Mouse (Mus musculus) hindlimb bud, embryonic 11.5 days (tissue): ENCODE data around the gene Hes2.

Source experiments
- DNase-seq: peaks from one replicate; pipeline ENCODE4 v3.0.0-alpha.2; 2012; ENCODE audit warnings: low read depth, low spot score; ENCODE audit errors: extremely low spot score

The Hes2 gene

DNA sequence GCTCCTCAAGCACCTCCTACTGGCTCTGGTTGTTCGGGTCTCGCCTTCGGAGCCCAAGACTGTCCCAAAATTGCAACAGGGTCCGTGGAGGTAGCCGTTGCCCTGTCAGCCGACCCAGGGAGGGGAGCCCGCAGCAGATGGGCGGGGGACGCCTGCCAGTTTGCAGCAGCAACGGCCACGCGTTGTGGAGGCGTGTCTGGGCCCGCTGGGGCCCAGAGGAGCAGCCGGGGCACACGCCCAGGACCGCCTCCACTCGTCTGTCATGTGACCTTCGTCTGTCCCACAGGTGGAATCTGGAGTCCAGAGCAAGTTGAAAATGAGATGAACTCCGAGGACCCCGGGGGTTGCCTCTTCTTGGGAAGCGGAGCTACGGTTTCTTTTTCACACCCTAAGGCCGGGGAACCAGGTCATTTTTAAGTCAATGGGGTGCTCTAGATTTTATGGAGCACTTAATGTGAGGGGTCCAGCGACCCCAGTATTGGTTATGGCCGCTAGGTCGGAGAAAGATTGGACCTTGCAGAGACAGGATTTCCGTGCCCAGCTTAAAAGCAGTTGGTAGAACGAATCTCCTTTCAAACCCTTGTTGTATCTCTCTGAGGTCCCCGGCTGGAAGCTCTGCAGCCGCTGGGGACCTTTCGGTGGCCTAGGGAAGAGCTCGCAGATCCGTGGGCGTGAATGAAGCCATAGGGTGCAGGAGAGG, at the start of gene Hes2:
Hes2 (plus strand) TSS at position 283 of the 700 bp plus-strand sequence.
- no peak for DNase-seq

DNA sequence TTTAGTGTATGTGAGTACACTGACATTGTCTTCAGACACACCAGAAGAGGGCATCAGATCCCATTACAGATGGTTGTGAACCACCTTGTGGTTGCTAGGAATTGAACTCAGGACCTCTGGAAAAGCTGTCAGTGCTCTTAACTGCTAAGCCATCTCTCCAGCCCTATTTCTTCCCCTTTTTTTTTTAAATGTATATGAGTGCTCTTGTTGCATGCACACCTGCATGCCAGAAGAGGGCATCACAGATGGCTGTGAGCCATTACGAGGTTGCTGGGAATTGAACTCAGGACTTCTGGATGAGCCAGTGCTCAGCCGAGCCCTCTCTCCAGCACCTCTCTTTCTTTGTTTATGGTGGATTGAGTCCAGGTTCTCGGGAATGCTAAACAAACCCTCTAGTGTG, 49.2 kb upstream of the Hes2 start:
- no peak for DNase-seq

DNA sequence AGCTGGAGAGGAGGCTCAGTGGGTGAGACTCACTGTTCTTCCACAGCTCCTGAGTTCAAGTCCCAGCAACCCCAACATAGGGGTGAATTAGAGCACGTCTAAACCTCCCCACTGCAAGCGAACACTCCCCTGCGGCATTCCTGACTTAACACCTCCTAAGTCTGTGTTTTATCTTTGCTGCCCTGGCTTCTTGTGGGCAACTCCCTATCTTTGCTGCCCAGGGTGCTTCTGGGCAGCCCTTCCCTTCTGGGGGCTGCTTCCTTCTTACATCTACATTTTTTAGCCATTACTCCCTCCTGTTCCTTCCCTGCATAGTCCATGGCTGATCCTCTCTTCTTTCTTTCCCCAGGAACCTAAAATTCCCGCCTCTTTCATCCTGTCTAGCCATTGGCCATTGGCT, 48.0 kb upstream of the Hes2 start:
- no peak for DNase-seq

DNA sequence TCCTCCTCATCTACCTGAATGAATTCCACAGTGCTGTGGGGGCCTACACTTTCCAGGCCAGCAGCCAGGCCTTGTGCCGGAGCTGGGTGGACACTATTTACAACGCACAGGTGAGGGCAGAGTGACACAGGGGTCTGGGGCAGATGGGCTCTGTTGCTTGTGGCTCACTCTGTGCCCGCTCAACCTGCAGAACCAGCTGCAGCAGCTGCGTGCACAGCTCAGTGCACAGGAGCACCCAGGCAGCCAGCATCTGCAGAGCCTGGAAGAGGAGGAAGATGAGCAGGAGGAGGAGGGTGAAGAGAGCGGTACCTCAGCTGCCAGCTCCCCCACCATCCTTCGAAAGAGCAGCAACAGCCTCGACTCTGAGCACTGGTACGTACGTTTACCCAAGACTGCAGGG, 46.3 kb upstream of the Hes2 start:
- no peak for DNase-seq

DNA sequence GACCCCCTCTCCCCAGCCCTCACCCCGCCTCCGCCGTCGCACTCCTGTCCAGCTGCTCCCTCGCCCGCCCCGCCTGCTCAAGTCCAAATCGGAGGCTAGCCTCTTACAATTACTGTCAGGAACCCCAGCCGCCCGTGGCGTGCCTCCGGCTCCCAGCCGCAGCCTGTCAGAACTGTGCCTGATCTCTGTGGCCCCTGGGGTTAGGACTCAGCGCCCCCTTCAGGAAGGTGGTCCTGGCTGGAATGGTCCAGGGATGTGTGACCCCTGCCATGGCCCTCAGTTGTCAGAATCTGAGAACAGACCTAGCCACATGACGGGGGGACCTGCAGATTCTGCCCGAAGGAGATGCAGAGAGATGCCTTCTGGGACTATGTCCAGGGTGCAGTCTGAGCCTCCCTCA, 44.6 kb upstream of the Hes2 start:
- no peak for DNase-seq

DNA sequence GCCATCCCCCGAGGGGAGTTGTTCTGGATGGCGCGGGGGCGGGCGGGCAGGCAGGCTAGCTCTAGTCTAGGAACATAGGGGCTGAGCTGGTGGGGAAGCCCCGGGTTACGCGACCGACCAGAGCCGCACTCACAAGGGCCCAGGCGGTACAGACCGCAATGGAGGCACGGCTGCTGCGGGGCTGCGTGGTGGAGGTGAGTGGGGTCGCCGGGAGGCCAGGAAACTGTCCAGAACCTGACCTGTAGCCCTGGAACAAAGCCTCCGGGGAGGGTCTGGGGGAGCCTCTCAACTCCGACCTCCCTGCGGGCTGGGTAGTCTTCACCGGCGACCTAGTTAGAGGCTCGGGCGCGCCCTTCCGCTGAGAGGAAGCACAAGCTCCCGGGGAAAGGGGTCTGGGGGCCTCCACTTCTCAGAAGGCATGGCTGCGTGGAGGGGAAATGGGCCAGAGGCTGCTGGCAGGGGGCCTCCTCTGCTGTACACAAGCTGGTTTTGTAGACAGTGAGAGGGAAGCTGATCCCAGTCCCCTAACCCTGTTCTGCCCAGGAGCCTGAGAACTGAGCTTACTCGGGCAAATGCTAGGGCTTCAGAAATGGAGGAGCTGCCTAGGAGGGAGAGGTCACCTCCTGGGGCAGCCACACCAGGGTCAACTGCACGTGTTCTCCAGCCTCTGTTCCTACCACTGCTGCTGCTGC, 42.6 kb upstream of the Hes2 start, which contains the start of gene Tnfrsf25:
Tnfrsf25 (plus strand) TSS at position 14 of the 692 bp plus-strand sequence.
- DNase-seq: no peak

DNA sequence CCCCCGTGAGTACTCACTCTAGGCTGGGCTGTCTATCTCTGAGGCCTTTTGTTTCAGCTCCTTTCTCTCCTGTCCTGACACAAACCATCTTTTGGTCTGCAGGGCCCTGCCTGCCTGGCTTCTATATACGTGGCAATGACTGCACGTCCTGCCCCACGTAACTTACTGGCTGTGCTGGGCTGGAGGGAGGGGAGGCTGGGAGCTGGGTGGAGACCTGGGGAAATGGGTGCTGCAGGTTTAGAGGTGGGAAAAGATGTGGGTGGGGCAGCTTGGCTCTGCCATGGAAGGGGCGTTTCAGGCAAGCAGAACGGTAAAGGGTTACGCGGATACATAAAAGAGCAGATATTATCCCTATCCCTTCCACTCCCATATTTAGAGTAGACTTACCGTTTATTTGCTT, 41.1 kb upstream of the Hes2 start:
- DNase-seq: no peak

DNA sequence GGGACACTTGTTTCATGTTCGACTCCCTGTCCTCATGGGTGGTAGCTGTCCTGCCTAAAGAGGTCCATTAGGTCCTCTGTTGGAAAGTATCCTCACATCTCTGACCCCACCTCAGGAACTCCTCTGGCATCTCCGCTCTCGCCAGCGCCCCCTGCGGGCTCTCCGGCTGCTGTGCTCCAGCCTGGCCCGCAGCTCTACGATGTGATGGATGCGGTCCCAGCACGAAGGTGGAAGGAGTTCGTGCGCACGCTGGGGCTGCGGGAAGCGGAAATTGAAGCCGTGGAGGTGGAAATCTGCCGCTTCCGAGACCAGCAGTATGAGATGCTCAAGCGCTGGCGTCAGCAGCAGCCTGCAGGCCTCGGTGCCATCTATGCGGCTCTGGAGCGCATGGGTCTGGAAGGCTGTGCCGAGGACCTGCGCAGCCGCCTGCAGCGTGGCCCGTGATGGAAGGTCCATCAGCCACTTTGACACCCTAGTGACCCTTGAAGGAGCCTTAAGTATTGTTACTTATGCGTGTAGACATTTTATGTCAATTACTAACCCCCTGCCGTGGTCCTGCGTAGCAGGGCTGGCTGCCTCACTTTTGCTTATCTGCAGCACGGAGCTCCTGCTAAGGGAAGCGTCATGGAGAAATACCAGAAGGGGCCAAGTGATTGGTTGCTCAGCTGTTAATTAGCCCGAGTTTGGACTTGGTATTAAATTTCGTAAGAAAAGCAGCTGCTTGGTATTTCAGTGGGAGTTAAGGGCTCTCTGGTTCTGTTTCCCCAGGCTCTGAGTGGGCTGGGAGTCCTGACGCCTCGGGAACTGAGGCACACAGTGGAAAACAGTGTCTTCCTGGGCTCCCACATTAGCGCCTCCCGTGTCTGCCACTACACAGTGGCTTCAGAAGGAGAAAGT, 39.0 kb upstream of the Hes2 start:
- no peak for DNase-seq

DNA sequence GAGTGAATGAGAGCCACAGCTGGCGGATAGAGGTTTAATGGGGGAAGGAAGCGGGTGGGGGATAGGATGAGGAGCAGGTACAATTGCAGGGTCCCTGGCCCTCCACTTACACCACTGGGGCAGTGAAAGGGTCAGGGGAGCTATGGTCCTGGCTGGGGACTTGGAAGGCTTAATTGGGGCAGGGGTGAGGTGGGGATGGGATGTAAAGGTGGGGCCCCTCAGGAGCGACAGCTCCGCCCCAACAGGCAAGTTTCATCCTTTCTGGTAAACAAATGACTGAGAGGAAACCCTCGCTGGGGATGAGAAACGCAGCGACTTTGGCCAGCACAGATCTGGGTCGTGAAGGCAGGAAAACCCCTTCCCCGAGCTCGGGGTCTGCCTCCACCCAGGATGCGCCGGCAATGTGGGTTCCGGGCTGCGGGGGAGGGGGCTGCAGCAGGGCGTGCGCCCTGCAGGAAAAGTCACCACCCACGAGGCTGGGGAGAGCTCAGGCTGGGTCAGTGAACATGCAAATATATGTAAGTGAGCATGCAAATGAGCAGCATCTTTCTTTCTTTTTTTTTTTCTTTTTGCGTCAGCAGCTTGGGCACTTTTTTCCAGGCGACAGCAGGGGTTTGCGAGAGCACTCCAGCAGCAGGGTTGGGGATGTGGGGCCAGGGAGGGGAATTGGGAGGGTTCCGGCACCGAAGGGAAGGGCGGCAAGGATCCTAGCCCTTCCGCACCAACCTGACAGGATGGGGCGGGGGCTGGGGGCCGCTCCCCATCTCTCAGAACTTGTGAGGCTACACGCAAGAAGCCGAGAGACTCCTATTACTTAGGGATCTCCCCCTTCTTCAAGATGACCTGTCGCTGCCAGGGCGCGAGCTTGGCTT, 38.1 kb upstream of the Hes2 start:
- DNase-seq: no peak

DNA sequence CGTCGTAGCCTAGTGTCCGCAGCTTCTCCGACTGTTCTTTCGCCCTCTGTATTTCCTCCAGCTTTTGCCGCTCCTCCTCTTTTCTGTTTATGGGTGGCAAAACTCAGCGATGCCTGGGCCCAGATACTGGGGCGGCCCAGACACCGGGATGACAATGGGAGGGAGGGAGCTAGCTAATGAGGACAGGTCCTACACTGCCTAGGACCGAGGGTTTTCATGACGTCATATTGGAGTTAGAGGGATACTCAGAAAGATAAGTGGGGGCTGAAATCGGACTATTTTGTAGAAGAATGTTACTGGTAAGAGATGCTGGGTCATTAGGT, 37.5 kb upstream of the Hes2 start:
- DNase-seq: no peak

DNA sequence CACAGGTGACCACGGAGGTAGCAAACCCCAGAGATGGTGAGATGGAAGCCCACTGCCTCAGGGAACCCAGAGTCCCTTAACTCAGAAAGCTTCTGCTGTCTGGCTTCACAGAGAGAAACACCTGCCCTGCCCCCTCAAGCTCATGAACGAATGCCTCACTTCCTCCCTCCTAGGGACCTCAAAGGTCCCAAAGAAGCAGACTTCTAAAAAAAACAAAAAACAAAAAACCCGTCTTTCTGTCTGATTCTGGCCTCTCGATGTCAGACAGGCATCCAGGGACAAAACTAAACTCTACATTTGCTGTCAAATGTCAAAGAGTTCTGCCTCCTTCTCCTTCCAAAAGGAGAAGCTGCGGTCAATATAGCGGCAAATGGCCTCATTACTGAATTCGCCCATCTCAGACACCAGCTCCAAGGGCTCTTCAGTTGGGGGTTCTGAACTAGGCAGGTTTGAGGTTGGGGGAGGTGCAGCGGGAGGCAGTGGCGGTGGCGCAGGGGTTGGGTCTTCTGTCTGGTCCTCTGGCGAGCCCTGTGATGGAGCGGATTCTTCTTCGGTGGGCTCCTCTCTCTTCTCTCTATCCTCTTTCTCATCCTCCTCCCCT, 34.2 kb upstream of the Hes2 start:
- DNase-seq: no peak

DNA sequence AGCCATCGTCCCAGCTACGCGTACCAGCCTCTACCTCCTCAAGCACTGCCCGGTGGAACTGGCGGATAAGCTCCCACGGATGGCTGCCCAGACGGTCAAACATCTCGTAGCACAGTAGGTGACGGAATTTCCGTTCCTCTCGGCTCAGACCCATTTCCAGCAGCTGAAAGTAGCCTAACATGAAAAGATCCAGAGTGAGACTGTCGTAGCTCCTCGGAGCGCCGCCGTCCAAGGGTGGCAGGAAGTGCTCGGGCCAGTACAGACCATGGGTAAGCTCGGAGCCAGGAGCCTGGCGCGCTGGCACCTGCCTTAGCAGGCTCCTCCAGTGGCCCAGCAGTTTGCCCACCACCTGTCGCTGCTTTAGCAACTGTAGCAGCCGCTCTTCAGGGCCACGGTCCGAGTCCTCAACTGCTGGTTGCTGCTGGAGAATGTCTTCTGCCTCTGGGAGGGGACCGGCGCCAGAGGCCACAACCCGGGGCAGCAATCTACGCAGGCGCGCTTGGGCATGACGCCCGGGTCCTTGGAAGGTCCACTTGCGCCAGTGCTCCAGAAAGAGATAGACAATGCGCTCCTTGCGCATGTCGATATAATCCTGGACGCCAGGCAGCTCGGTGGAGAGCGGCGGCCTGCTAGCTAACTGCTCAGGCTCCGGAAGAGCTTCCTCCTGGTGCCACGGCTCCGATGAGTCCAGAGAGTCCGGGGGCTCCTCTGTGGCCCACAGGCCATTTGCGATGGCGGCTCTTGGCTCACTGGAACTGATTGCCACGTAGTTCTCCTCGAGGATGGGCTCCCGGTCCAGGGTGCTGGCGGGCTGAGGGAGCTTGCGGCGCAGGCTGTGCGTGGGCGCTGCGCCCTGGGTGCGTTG, 33.3 kb upstream of the Hes2 start:
- DNase-seq: no peak

DNA sequence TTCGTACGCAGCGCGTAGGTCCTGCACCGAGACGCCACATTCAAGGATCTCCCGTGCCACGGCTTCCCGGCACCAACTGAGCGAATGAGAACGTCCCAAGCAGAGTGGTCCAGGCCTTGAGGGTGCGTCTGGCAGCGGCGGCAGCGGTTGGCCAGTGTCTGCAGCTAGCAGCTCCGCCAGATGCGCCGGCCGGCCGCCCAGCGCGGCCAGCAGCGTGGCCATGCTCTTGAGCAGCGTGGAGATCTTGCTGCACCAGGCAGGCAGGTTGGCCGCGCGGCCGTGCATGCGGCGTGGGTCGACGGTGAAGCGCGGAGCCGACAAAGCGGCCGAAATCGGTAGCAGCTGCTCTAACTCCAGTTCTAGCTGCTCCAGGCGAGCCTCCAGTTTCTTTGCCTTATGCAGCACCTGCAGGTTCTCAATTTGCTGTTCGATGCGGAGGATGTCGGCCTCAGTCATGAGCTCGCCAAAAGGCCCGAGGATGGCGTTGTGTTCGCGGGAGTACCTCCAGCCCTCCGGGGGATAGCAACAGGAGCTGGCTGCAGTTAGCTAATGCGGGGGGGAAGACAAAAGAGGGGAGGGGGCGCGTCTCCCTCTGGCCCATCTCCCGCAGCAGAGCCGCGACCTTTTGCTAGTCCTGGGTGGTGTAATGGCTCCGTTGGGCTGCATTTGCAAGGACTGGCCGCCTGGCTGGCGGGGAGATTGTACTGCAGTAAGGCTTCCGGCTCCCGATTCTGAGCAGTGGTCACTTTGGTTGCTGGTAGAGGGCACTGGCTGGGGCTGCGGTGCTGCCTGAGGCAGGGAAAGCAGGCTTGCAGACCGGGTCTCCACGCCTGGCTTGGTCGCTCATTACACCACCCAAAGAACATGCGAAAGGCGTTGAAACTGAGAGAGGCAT, 32.4 kb upstream of the Hes2 start:
- no peak for DNase-seq

DNA sequence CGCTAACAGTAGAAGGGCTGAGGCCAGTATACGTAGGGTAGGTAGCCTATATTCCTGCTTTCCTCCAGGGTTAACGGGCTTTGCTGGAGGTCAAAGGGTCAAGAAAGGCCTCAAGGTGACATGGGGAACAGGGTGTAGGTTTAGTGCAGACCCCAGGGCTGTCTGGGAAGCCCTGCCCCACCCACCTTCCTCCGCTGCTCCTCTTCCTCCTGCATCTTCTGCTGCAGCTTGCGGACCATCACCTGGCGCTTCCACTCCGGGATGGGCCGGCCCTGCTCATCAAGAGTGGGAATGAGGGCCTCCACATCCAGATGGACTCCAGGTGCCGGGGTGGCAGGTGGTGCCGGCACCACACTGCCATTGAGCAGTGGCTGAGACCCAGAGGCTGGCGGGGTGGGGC, 30.8 kb upstream of the Hes2 start:
- no peak for DNase-seq

DNA sequence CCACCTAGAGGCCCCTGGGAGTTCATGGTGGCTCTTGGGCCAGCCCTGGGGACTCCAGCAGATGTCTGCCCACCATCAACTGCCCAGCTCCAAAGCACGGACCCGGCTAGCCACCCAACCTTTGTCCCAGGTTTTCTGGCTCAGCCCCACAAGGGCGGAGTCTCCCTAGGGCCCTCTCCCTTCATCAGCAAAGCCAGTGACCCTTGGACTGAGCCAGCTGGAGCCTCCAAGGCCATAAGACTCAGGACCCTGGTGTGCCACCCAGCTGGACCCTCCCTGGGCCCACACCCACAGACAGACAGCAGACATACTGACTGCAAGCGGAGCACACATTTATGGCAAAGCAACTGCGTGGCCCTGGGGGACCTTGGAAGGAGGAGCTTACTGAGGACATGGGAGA, 29.9 kb upstream of the Hes2 start:
- no peak for DNase-seq

DNA sequence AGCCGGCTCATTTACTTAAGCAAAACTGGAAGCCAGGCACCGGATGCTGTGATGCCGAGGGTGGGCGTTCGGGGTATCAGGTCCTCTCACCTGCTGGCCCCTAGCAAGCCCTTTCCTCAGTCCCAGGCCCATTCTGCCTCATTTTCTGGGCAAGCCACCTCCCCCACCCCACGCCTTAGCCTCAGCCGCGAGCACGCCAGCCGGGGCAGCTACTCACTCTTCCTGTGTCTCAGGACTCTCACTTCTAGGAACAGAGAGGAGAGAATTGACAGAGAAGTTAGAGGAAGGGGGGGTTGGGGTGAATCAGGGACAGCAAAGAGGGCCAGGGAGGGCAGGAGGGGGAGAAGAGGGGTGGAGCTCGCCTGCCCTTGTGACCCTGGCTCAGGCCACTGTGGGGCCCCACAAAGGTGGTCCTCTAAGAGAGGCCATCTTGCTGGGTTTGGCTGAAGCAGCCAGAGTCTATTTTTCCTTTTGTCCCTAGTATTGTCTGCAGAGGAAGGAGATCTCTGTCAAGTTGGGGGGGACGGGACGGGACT, 29.2 kb upstream of the Hes2 start:
- DNase-seq: no peak

DNA sequence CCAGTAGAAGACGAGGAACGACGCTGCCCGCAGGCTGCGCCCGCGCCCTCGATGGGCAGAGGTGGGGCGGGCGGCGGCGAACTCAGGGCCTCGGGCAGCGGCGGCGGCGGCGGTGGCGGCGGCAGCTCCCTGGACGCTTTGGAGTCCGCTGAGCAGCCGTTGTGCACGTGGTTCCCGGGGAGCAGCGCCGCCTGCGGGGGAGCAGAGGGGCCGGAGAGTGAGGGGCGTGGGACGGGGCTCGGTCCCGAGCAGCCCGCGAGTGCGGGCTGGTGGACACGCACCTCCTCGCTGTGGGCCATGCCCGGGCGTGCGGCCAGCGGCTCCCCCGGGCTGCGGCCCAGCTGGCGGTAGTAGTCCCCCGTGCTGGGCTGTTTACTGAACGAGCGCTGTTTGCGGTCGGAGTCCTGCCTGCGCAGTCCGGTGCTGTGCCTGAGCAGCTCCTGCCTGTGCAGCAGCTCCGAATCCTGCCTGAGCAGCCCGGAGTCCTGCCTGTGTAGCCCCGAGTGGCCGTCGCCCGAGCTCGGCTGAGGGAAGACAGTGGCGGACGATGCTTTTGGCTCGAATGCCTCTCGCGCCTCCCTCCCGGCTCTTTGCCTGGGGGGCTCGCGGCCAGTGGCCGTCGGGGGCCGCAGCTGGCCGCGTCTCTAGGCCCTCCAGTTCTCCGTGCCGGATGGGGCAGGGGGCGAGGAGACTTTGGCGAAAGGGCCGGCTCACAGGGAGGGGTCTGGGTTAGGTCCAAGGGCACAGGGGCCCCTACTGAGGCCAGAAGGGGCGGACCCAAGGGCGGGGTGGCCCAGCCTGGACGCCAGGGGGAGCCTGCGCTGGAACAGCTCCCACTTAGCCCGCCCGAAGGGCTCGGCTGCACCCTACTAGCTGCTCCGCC, 27.7 kb upstream of the Hes2 start:
- no peak for DNase-seq
